Mouse (Mus musculus) lung, embryonic 16.5 days (tissue): ENCODE results near the gene Eps8l1. TPM values are rescaled to one million over a fixed set of nuclear protein-coding genes. Genes with fewer than 3 reads are reported as not detected.

Experiments used
- ATAC-seq: fragments of 200-750 bp; cut with Nextera tagmentation; 2 replicates; pipeline ENCODE4 v1.8.0; 2017; ENCODE audit warnings: low read depth, mild to moderate bottlenecking, moderate library complexity
- H3K27ac ChIP-seq: fragments of 300-500 bp; sonication (generic); 2 replicates; pipeline ENCODE4 v1.5.1; 2014; ENCODE audit warnings: mild to moderate bottlenecking, control low read depth, low read length
- H3K27me3 ChIP-seq: fragments of 300-500 bp; sonication (generic); 2 replicates; pipeline ENCODE4 v1.6.1; 2014; ENCODE audit warnings: low read depth, low read length, mixed read lengths; ENCODE audit not compliant: control insufficient read depth, insufficient read depth
- H3K36me3 ChIP-seq: fragments of 300-500 bp; sonication (generic); 2 replicates; pipeline ENCODE4 v1.6.1; 2014; ENCODE audit warnings: low read length; ENCODE audit not compliant: control insufficient read depth, insufficient read depth
- H3K4me1 ChIP-seq: fragments of 300-500 bp; sonication (generic); replicated peaks from 2 replicates; pipeline ENCODE4 v1.6.1; 2014; ENCODE audit warnings: low read length, mixed read lengths; ENCODE audit not compliant: control insufficient read depth, insufficient read depth
- H3K4me2 ChIP-seq: fragments of 300-500 bp; sonication (generic); 2 replicates; pipeline ENCODE4 v1.6.1; 2014; ENCODE audit warnings: low read depth, low read length, control low read depth
- H3K4me3 ChIP-seq: fragments of 300-500 bp; sonication (generic); 2 replicates; pipeline ENCODE4 v1.5.1; 2014; ENCODE audit warnings: mild to moderate bottlenecking, low read length, control low read depth
- H3K9ac ChIP-seq: fragments of 300-500 bp; sonication (generic); 2 replicates; pipeline ENCODE4 v1.6.1; 2014; ENCODE audit warnings: low read length, control low read depth
- H3K9me3 ChIP-seq: fragments of 300-500 bp; sonication (generic); 2 replicates; pipeline ENCODE4 v1.6.1; 2016; ENCODE audit warnings: low read length; ENCODE audit not compliant: control insufficient read depth
- WGBS: fragments of 180-500 bp; shearing (Covaris S2); extraction: QIAGEN DNeasy Blood & Tissue Kit; methylation state at CpG from one replicate; pipeline ENCODE4 v1.1.7; 2014; 5-methylcytosine and 5-hydroxymethylcytosine counted together
- polyA plus RNA-seq: library from polyadenylated mRNA; unstranded; fragments of >200 nt; fragmentation: Nextera tagmentation; extraction: Ambion mirVana; gene quantifications from 2 replicates; pipeline ENCODE4 v1.2.1, GENCODE M21; 2015

Eps8l1 gene
- polyA plus RNA-seq, 1 experiment from 2014 or later = 21.3 TPM

GRCm38 (mm10) chr7:4471179-4471555 is 10.7 kb downstream of the Eps8l1 start:
- Histone ChIP-seq H3K36me3 (no peaks in the 10 kb centered on the region; the same call in 1 of the 2 replicates), H3K27me3 (peaks cover 13% of the 10 kb centered on the region)
- WGBS = 1% methylated on average over 24 of the region's 24 CpGs

DNA sequence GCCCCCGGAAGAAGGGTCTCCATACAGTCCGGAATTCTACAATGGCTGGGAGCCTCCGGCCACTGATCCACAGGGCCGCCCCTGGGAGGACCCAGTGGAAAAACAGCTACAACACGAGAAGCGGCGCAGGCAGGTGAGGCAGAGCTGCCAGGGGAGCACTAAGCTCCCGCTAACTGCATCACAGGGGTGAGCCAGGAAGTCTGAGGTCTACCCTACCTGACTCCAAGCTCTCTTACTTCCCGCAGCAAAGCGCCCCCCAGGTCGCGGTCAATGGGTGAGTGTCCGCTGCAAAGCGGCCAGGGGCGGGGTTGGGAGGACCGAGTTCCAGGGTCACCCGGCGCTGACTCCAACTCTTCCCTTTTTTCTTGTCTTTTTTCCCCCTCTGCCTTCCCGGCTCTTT is 13.5 kb downstream of the Eps8l1 start:
- Histone ChIP-seq H3K9me3 (no peaks in the 10 kb centered on the region), H3K27me3 (peaks cover 13% of the 10 kb centered on the region), H3K36me3 (no peaks in the 10 kb centered on the region; the same call in 1 of the 2 replicates), H3K4me1 (peaks cover 16% of the 10 kb centered on the region), H3K4me3 (no peak overlapping the region), H3K27ac (no peak overlapping the region), H3K9ac (no peak overlapping the region), H3K4me2 (no peak overlapping the region)
- no peak for ATAC-seq
- 18% methylated on average over 18 of the region's 19 CpGs for WGBS

More at GRCm38 (mm10) chr7:4471179-4471555, 10.7 kb downstream of the Eps8l1 start:
- H3K4me1 ChIP-seq = peaks cover 10% of the 10 kb centered on the region
- peak; percentile 88 for ATAC-seq
- H3K4me2 ChIP-seq = peak overlapping the region; percentile 81
- no peak overlapping the region for H3K27ac ChIP-seq
- peak overlapping the region; percentile 49 for H3K4me3 ChIP-seq
- no peaks in the 10 kb centered on the region for H3K9me3 ChIP-seq
- H3K9ac ChIP-seq = peak overlapping the region; percentile 59

DNA sequence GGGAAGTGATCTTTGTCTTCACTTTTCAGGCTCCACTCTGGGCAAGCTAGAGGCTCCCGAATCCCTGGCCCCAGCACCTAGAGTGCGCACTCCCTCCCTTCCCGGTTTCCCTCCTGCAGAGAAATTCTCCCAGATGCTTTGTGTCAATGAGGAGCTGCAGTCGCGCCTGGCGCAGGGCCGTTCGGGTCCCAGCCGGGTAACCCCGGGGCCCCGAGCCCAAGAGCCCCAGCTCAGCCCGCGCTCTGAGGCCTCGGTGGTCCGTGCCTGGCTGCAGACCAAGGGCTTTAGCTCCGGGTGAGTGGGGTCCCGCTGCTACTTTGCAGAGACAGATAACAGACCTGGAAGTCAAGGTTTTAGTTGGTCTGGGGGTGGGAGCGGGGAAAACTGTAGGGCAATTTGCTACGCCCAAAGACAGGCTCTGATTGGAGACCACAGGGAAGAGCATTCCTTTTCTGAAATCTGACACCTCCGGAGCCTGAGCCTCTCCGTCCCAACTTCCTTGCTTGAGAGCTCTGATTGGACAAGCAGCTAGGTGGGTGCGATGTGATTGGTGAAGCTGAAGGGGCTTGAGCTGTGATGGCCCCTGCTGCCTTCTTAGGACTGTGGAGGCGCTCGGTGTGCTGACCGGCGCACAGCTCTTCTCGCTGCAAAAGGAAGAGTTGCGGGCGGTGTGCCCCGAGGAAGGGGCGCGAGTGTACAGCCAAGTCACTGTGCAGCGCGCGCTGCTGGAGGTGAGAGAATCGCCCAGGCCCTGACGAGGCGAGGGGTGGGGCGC is 17.7 kb downstream of the Eps8l1 start:
- H3K4me3 ChIP-seq = peak overlapping the region; percentile 59
- WGBS = 1% methylated on average over 39 of the region's 39 CpGs
- peaks cover 3% of the 10 kb centered on the region; the same call in 1 of the 2 replicates for H3K27me3 ChIP-seq
- ATAC-seq = peak; percentile 97
- peaks cover 9% of the 10 kb centered on the region for H3K36me3 ChIP-seq
- H3K4me2 ChIP-seq = peak overlapping the region; percentile 89
- no peaks in the 10 kb centered on the region for H3K9me3 ChIP-seq
- H3K9ac ChIP-seq = peak overlapping the region; percentile 75
- peak overlapping the region; percentile 99 for H3K27ac ChIP-seq
- peaks cover 15% of the 10 kb centered on the region for H3K4me1 ChIP-seq

DNA sequence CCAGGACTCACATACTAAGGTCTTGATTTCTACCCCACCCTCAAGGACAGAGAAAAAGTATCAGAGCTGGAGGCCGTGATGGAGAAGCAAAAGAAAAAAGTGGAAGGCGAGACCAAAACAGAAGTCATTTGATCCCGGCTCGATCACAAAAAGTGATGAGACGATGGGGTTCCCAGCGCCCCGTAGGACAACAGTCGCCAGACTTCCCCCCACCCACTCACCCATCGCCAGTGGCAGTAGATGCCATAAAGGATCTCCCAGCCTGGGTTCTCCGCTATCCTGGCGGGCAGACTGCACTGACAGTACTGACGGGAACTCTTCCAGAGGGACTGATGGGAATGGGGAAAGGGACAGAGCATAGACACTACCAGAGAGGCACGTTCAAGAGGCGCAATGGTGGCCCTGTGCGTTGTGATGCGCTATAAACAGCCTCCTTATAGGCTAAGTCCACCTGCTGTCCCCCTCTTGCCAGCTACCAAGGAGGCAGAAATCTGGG is 18.4 kb downstream of the Eps8l1 start:
- Histone ChIP-seq H3K9ac (peak overlapping the region; percentile 65), H3K27ac (peak overlapping the region; percentile 99), H3K4me3 (peak overlapping the region; percentile 59), H3K4me1 (peaks cover 15% of the 10 kb centered on the region), H3K4me2 (peak overlapping the region; percentile 89), H3K36me3 (peaks cover 13% of the 10 kb centered on the region), H3K9me3 (no peaks in the 10 kb centered on the region), H3K27me3 (peaks cover 2% of the 10 kb centered on the region; the same call in 1 of the 2 replicates)
- WGBS = 3% methylated on average over 16 of the region's 16 CpGs
- ATAC-seq = 0 out of 2 replicates have a peak, but pooled peaks have one; percentile 2

GRCm38 (mm10) chr7:4479674-4480073 is 19.2 kb downstream of the Eps8l1 start:
- no peaks in the 10 kb centered on the region for H3K9me3 ChIP-seq
- no peak for ATAC-seq
- no peak overlapping the region for H3K4me2 ChIP-seq
- H3K27me3 ChIP-seq = no peaks in the 10 kb centered on the region
- H3K9ac ChIP-seq = no peak overlapping the region
- WGBS = 31% methylated on average over 6 of the region's 6 CpGs
- no peak overlapping the region for H3K4me3 ChIP-seq
- H3K4me1 ChIP-seq = peaks cover 15% of the 10 kb centered on the region
- no peak overlapping the region for H3K27ac ChIP-seq
- H3K36me3 ChIP-seq = peaks cover 20% of the 10 kb centered on the region

GRCm38 (mm10) chr7:4482281-4482680 is 21.8 kb downstream of the Eps8l1 start:
- Histone ChIP-seq H3K27ac (no peak overlapping the region), H3K9me3 (no peaks in the 10 kb centered on the region), H3K36me3 (peaks cover 32% of the 10 kb centered on the region), H3K9ac (no peak overlapping the region), H3K4me2 (no peak overlapping the region), H3K4me3 (no peak overlapping the region), H3K4me1 (peaks cover 15% of the 10 kb centered on the region), H3K27me3 (no peaks in the 10 kb centered on the region)
- 82% methylated on average over 12 of the region's 12 CpGs for WGBS
- no peak for ATAC-seq

- H3K36me3 ChIP-seq = peaks cover 17% of the 10 kb centered on the region
- H3K4me3 ChIP-seq = no peak overlapping the region
- ATAC-seq = peak; percentile 57
- H3K4me1 ChIP-seq = 0 out of 2 replicates have a peak, but pooled peaks cover 6% of the 10 kb centered on the region
- H3K27me3 ChIP-seq = no peaks in the 10 kb centered on the region
- H3K9ac ChIP-seq = no peak overlapping the region
- H3K9me3 ChIP-seq = no peaks in the 10 kb centered on the region
- no peak overlapping the region for H3K4me2 ChIP-seq
- 68% methylated on average over 6 of the region's 6 CpGs for WGBS
- no peak overlapping the region; the same call in 1 of the 2 replicates for H3K27ac ChIP-seq
Observed at GRCm38 (mm10) chr7:4491308-4491707, 30.8 kb downstream of the Eps8l1 start.

DNA sequence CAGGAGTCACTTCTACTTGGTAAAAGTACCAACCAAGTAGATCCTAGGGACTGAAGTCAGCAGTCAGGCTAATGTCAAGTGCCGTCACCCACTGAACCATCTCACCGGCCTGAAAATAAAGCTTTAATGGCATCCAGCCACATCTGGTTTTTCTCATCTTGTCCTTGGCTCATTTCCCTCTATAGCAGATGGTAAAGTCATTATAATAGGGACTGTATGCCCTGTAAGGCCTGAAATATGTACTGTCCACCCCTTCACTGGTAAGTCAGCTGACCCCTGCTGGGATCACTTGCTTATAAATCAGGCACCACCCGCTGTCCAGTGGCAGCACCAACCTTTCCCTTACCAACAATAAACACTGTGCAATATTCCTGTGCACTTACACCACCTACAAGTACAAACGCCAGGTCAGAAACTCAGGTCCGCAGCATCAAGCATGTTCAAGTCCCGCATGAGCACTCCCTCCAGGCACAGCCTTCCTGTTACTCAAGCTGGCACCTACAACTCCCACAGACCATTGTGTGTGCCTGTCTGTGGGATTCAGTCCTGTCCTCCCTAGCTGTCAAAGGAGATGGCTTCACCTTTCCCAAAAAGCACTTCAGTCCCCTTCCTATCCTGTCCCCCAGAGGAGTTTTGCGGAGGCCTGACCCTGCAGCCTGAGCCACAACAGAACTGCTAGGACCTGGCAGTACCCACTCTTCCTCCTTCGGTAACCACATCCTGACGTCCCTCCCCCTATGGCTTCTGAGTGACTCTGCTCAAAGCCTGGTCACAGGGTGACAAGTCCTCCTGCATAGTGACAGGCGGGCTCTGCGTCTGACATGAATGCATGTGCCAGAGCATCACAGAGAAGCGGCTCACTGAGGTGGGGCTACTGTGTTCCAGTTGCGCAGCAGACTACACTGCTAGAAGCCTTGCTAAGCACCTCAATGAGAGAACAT is 32.1 kb downstream of the Eps8l1 start:
- Histone ChIP-seq H3K9me3 (no peaks in the 10 kb centered on the region), H3K9ac (no peak overlapping the region), H3K4me1 (0 out of 2 replicates have a peak, but pooled peaks cover 6% of the 10 kb centered on the region), H3K27ac (0 out of 2 replicates have a peak overlapping the region, but pooled peaks have one; percentile 7), H3K4me3 (no peak overlapping the region), H3K36me3 (peaks cover 22% of the 10 kb centered on the region), H3K27me3 (no peaks in the 10 kb centered on the region), H3K4me2 (no peak overlapping the region)
- 82% methylated on average over 13 of the region's 13 CpGs for WGBS
- peak; percentile 60 for ATAC-seq
